Mouse (Mus musculus): ENCODE results near the gene Nuak1. TPM values are rescaled to one million over a fixed set of nuclear protein-coding genes. Genes with fewer than 3 reads are reported as not detected.

Nuak1 gene
- polyA plus RNA-seq, 1 experiment from 2014 or later = 0.13 TPM

DNA sequence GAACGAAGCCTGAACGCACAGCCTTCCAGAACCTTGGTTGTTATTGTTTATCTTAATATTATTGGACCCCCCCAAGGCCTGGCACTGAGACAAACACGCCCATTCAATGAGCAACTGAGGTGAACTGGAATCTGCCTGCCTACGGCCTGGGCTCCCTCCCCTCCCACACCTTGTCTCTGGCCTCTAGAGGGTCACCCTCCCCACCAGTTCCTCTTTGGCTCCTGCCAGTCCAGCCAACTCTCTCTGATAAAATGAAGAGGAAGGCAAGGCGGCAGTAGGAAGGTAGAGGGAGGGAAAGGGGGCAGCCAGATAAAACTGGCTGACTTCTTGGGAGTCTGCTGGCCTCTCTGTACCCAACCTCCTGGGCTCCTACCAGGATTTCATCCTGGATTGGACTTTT is 45.1 kb downstream of the Nuak1 start:
- no peaks in the 10 kb centered on the region for H3K36me3 ChIP-seq (replicated peaks; ENCODE audit: insufficient read depth, low read length)
- no peak overlapping the region for H3K9ac ChIP-seq (replicated peaks)
- WGBS (ENCODE audit: insufficient replicate concordance) = 55% methylated on average over 5 of the region's 5 CpGs
- H3K4me3 ChIP-seq (ENCODE audit: low read depth, low read length) = no peak overlapping the region
- no peaks in the 10 kb centered on the region for H3K4me1 ChIP-seq (ENCODE audit: insufficient read depth)
- H3K27me3 ChIP-seq (ENCODE audit: insufficient read depth, low read length) = no peaks in the 10 kb centered on the region
- no peak for ATAC-seq
- H3K9me3 ChIP-seq (ENCODE audit: low read length) = no peaks in the 10 kb centered on the region
- H3K4me2 ChIP-seq (ENCODE audit: low read depth, low read length) = no peak overlapping the region
- no peak for DNase-seq
- TF ChIP-seq CTCF (IDR thresholded peaks at IDR 0.05; ENCODE audit: low read depth) (no peak), EP300 (IDR thresholded peaks at IDR 0.05; ENCODE audit: low read depth) (no peak)
- no peak overlapping the region for H3K27ac ChIP-seq (ENCODE audit: low read depth)

DNA sequence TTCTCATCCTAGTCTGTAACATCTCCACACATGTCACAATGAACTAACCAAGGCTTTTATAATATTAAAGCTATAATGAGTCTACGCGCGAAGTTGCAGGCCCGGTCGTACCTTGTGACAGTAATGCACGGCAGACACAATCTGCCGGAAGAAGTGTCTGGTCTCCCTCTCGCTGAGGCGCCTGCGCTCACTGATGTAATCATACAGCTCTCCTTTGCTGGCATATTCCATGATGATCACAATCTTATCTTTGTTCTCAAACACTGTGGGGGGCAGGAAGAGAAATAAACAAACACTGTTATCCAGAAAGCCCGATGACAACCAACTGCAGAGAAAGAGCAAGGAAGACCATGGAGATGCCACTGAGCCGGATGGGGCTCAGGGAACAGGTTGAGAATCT is 46.5 kb downstream of the Nuak1 start:
- 77% methylated on average over 12 of the region's 12 CpGs for WGBS (ENCODE audit: insufficient replicate concordance)
- H3K4me2 ChIP-seq (ENCODE audit: low read depth, low read length) = no peak overlapping the region
- H3K4me3 ChIP-seq (ENCODE audit: low read depth, low read length) = no peak overlapping the region
- H3K9ac ChIP-seq (replicated peaks) = no peak overlapping the region
- ATAC-seq (no peak), DNase-seq (no peak)
- H3K36me3 ChIP-seq (replicated peaks; ENCODE audit: insufficient read depth, low read length) = no peaks in the 10 kb centered on the region
- TF ChIP-seq CTCF (IDR thresholded peaks at IDR 0.05; ENCODE audit: low read depth) = no peak
- TF ChIP-seq EP300 (IDR thresholded peaks at IDR 0.05; ENCODE audit: low read depth) = no peak
- peaks cover 3% of the 10 kb centered on the region for H3K4me1 ChIP-seq (ENCODE audit: insufficient read depth)
- no peaks in the 10 kb centered on the region for H3K27me3 ChIP-seq (ENCODE audit: insufficient read depth, low read length)
- no peak overlapping the region for H3K27ac ChIP-seq (ENCODE audit: low read depth)
- no peaks in the 10 kb centered on the region for H3K9me3 ChIP-seq (ENCODE audit: low read length)

DNA sequence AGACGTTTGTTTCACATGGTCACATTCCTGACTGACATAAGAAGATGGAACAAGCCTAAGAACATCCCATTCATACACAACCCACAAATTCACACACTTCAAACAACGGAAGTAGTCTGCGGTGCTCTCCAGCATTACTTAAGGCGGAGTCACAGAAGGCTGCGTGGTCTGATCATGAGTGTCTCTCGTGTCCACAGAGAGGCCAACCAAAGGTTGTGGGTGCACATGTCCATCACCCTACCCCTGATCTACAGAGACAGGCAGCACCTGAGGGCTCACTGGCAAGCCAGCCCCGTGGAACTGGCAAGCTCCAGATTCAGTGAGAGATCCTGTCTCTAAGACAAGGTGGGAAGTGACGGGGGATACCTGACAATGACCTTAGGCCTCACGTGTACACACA is 47.0 kb downstream of the Nuak1 start:
- 72% methylated on average over 9 of the region's 9 CpGs for WGBS (ENCODE audit: insufficient replicate concordance)
- Histone ChIP-seq H3K9ac (replicated peaks) (no peak overlapping the region), H3K36me3 (replicated peaks; ENCODE audit: insufficient read depth, low read length) (no peaks in the 10 kb centered on the region), H3K4me3 (ENCODE audit: low read depth, low read length) (no peak overlapping the region), H3K27me3 (ENCODE audit: insufficient read depth, low read length) (no peaks in the 10 kb centered on the region), H3K4me1 (ENCODE audit: insufficient read depth) (peaks cover 7% of the 10 kb centered on the region), H3K4me2 (ENCODE audit: low read depth, low read length) (no peak overlapping the region), H3K9me3 (ENCODE audit: low read length) (no peaks in the 10 kb centered on the region), H3K27ac (ENCODE audit: low read depth) (no peak overlapping the region)
- TF ChIP-seq CTCF (IDR thresholded peaks at IDR 0.05; ENCODE audit: low read depth) (no peak), EP300 (IDR thresholded peaks at IDR 0.05; ENCODE audit: low read depth) (no peak)
- ATAC-seq (no peak), DNase-seq (no peak)

DNA sequence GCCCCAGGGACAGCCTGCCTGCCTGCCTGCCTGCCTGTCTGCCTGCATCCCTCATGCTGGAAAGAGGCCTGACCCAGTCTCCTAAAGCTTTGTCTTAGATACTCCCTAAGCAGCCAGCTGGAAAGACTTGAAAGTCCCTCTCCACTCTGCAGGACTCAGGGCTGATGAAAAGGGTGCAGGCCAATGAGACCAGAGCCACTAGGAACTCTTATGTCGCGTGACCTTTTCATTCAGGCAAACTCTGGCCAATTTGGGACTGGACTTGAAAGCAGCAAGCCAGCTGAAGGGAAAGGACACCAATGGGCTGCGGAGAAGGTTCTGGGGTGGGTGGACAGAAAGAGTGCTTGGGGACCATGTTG is 47.7 kb downstream of the Nuak1 start:
- Histone ChIP-seq H3K4me1 (ENCODE audit: insufficient read depth) (peaks cover 13% of the 10 kb centered on the region), H3K9me3 (ENCODE audit: low read length) (no peaks in the 10 kb centered on the region), H3K4me3 (ENCODE audit: low read depth, low read length) (no peak overlapping the region), H3K27ac (ENCODE audit: low read depth) (no peak overlapping the region), H3K27me3 (ENCODE audit: insufficient read depth, low read length) (no peaks in the 10 kb centered on the region), H3K9ac (replicated peaks) (no peak overlapping the region), H3K4me2 (ENCODE audit: low read depth, low read length) (no peak overlapping the region), H3K36me3 (replicated peaks; ENCODE audit: insufficient read depth, low read length) (no peaks in the 10 kb centered on the region)
- ATAC-seq = no peak
- TF ChIP-seq EP300 (IDR thresholded peaks at IDR 0.05; ENCODE audit: low read depth) = no peak
- no peak for TF ChIP-seq CTCF (IDR thresholded peaks at IDR 0.05; ENCODE audit: low read depth)
- WGBS (ENCODE audit: insufficient replicate concordance) = 90% methylated on average over 3 of the region's 3 CpGs
- no peak for DNase-seq

DNA sequence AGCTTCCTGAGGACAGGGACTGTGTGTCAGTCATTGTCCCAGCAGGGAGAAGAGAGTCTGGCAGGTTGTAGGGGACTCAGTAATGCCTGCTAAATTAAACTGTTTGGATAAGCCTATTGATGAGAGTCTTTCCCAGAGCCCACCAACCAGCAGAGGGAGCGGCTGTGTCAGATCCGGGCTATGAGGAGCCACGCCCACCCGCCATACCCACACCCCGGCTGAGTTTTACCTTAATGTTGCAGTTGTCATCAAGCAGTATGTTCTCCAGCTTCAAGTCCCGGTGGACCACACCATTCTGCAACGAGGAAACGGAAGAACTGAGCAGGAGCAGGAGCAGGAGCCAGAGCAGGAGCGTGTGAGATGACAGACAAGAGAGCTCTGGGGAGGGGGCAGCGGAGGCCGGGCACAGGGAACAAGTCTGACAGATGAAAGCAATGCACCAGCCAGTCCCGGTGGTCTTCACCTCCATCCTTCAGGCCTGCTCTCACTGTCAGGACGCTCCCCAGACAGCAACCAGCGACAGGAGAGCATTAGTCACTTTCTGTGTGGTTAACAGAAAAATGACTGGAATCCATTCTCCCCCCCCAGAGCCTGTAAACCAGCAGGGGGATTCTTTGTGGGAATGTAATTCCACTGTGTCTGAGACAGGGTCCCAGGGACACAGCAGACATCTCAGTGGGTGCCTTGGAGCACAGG is 48.2 kb downstream of the Nuak1 start:
- TF ChIP-seq CTCF (IDR thresholded peaks at IDR 0.05; ENCODE audit: low read depth) (no peak; the same call in 1 of the 2 replicates), EP300 (IDR thresholded peaks at IDR 0.05; ENCODE audit: low read depth) (no peak)
- 38% methylated on average over 14 of the region's 14 CpGs for WGBS (ENCODE audit: insufficient replicate concordance)
- H3K36me3 ChIP-seq (replicated peaks; ENCODE audit: insufficient read depth, low read length) = no peaks in the 10 kb centered on the region
- ATAC-seq = no peak
- no peak overlapping the region for H3K9ac ChIP-seq (replicated peaks)
- H3K4me2 ChIP-seq (ENCODE audit: low read depth, low read length) = no peak overlapping the region
- no peak for DNase-seq
- no peaks in the 10 kb centered on the region for H3K9me3 ChIP-seq (ENCODE audit: low read length)
- H3K4me3 ChIP-seq (ENCODE audit: low read depth, low read length) = no peak overlapping the region
- no peaks in the 10 kb centered on the region for H3K27me3 ChIP-seq (ENCODE audit: insufficient read depth, low read length)
- H3K27ac ChIP-seq (ENCODE audit: low read depth) = no peak overlapping the region
- H3K4me1 ChIP-seq (ENCODE audit: insufficient read depth) = peaks cover 16% of the 10 kb centered on the region

DNA sequence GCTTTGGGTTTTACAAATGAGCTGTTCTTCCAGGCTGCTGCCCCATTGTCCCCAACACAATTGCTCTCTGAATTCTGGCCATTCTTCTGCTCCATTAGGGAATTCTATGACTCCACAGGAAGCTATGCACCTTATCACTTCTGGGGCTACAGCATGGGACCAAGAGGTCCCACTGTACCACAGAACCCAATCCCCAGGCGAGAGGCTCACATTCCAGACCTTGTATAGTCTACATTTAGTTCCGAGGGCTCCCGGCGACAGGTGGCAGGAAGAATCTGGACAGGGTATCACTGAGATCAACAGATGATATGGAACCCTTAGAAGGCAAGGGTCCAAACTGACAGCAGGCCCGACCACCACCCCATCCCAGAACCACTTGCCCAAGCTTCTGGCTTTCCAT is 50.7 kb downstream of the Nuak1 start:
- WGBS (ENCODE audit: insufficient replicate concordance) = 64% methylated on average over 5 of the region's 5 CpGs
- no peak for ATAC-seq
- no peak overlapping the region for H3K4me2 ChIP-seq (ENCODE audit: low read depth, low read length)
- peaks cover 20% of the 10 kb centered on the region for H3K4me1 ChIP-seq (ENCODE audit: insufficient read depth)
- no peak overlapping the region for H3K27ac ChIP-seq (ENCODE audit: low read depth)
- H3K4me3 ChIP-seq (ENCODE audit: low read depth, low read length) = no peak overlapping the region
- TF ChIP-seq CTCF (IDR thresholded peaks at IDR 0.05; ENCODE audit: low read depth) (no peak), EP300 (IDR thresholded peaks at IDR 0.05; ENCODE audit: low read depth) (no peak)
- no peak overlapping the region for H3K9ac ChIP-seq (replicated peaks)
- no peak for DNase-seq
- no peaks in the 10 kb centered on the region for H3K9me3 ChIP-seq (ENCODE audit: low read length)
- H3K27me3 ChIP-seq (ENCODE audit: insufficient read depth, low read length) = no peaks in the 10 kb centered on the region
- H3K36me3 ChIP-seq (replicated peaks; ENCODE audit: insufficient read depth, low read length) = no peaks in the 10 kb centered on the region
